Mouse (Mus musculus) kidney, postnatal 36 days (tissue): ENCODE measurements around the gene Rin3.
"Not testable (repeated sequence)": the region's sequence is repeated elsewhere in the genome, so short reads cannot be mapped to it uniquely, and the experiment has no call there.

Source experiments
- DNase-seq, 2 experiments: peaks; one replicate each; pipeline ENCODE4 v3.0.0; 2021 to 2022; ENCODE audit warnings: mixed read lengths in 2 of 2

The Rin3 gene

GRCm38 (mm10) chr12:102282763-102283482 lies at the start of gene Rin3:
Rin3 (plus strand) TSS chr12:102283048.
- DNase-seq, result peak; percentile 77 to 81

- DNase-seq, result peak; percentile 22 to 49
These were observed 47.3 kb upstream of the Rin3 start for GRCm38 (mm10) chr12:102235551-102235950.

GRCm38 (mm10) chr12:102236317-102236716 lies 46.5 kb upstream of the Rin3 start:
- DNase-seq, result peak; percentile 61 to 72

GRCm38 (mm10) chr12:102242076-102242722 lies 40.6 kb upstream of the Rin3 start:
- peak in 1 of 2 experiments; percentile 2 for DNase-seq

- DNase-seq, result no peak
These were observed 38.9 kb upstream of the Rin3 start for GRCm38 (mm10) chr12:102243915-102244314.

GRCm38 (mm10) chr12:102246226-102246625 lies 36.6 kb upstream of the Rin3 start:
- no peak for DNase-seq

GRCm38 (mm10) chr12:102248104-102248503 lies 34.7 kb upstream of the Rin3 start:
- no peak for DNase-seq

GRCm38 (mm10) chr12:102250316-102250715 lies 32.5 kb upstream of the Rin3 start:
- DNase-seq, result no peak

- no peak for DNase-seq
These were observed 31.8 kb upstream of the Rin3 start for GRCm38 (mm10) chr12:102251070-102251469.

- DNase-seq, result peak; percentile 4 to 18
These were observed 30.9 kb upstream of the Rin3 start for GRCm38 (mm10) chr12:102251985-102252384.

GRCm38 (mm10) chr12:102252525-102252924 lies 30.3 kb upstream of the Rin3 start:
- DNase-seq, result no peak

GRCm38 (mm10) chr12:102255012-102255411 lies 27.8 kb upstream of the Rin3 start:
- peak; percentile 18 to 51 for DNase-seq

- no peak for DNase-seq
These were observed 24.2 kb upstream of the Rin3 start for GRCm38 (mm10) chr12:102258522-102259112.

- DNase-seq, result peak; percentile 37 to 38
These were observed 20.9 kb upstream of the Rin3 start for GRCm38 (mm10) chr12:102261933-102262396.

GRCm38 (mm10) chr12:102262809-102263208 lies 20.0 kb upstream of the Rin3 start:
- no peak for DNase-seq

GRCm38 (mm10) chr12:102263249-102263648 lies 19.6 kb upstream of the Rin3 start:
- no peak for DNase-seq

- DNase-seq, result no peak
These were observed 16.4 kb upstream of the Rin3 start for GRCm38 (mm10) chr12:102266433-102266832.

GRCm38 (mm10) chr12:102269144-102269543 lies 13.7 kb upstream of the Rin3 start:
- no peak for DNase-seq

- peak in 1 of 2 experiments; percentile 43 for DNase-seq
These were observed 12.0 kb upstream of the Rin3 start for GRCm38 (mm10) chr12:102270776-102271405.

- peak; percentile 82 to 89 for DNase-seq
These were observed 11.4 kb upstream of the Rin3 start for GRCm38 (mm10) chr12:102271447-102271846.

GRCm38 (mm10) chr12:102275833-102276443 lies 6.9 kb upstream of the Rin3 start:
- DNase-seq, result peak; percentile 82 to 94

- DNase-seq, result not testable (repeated sequence)
These were observed 2.6 kb upstream of the Rin3 start for GRCm38 (mm10) chr12:102280290-102280689.
